Mouse (Mus musculus) thymus, adult 2 months (tissue): Measurements from ENCODE around the gene Ccnb1.

Experiments
- CTCF ChIP-seq: fragments of 200-500 bp; IDR thresholded peaks from 2 replicates; pipeline ENCODE4 v1.5.1; 2012; ENCODE audit warnings: mild to moderate bottlenecking, control low read depth, low read length, moderate library complexity, borderline replicate concordance; ENCODE audit not compliant: control insufficient read depth, poor library complexity, insufficient read depth; ENCODE audit errors: extremely low read depth
- POLR2A ChIP-seq: fragments of 200-500 bp; IDR thresholded peaks from 2 replicates; pipeline ENCODE4 v1.6.1; 2012; ENCODE audit warnings: mild to moderate bottlenecking, low read length, control low read depth, moderate library complexity; ENCODE audit not compliant: control insufficient read depth, poor library complexity, insufficient read depth; ENCODE audit errors: extremely low read depth

GRCm38 (mm10) chr13:100825627-100826410, 39.4 kb upstream of the Ccnb1 start:
- TF ChIP-seq CTCF = no peak
- TF ChIP-seq POLR2A = no peak
